Mouse (Mus musculus): ENCODE results near the gene Cfl2. TPM values are rescaled to one million over a fixed set of nuclear protein-coding genes. Genes with fewer than 3 reads are reported as not detected.

The Cfl2 gene
- polyA plus RNA-seq, 1 experiment from 2014 or later, result 175 TPM

GRCm38 (mm10) chr12:54874711-54875110 lies 12.0 kb upstream of the Cfl2 start:
- Histone ChIP-seq H3K9me3 (ENCODE audit: control insufficient read depth, low read length) (no peaks in the 10 kb centered on the region), H3K4me2 (ENCODE audit: low read depth, low read length) (no peak overlapping the region), H3K9ac (ENCODE audit: low read length) (no peak overlapping the region), H3K27ac (ENCODE audit: low read length) (no peak overlapping the region; the same call in 1 of the 2 replicates), H3K4me3 (ENCODE audit: low read length) (no peak overlapping the region), H3K4me1 (replicated peaks; ENCODE audit: control insufficient read depth, insufficient read depth, low read length) (0 out of 2 replicates have a peak, but pooled peaks cover 3% of the 10 kb centered on the region), H3K36me3 (ENCODE audit: control insufficient read depth, insufficient read depth, low read length) (no peaks in the 10 kb centered on the region), H3K27me3 (ENCODE audit: control insufficient read depth, insufficient read depth, low read depth, low read length) (no peaks in the 10 kb centered on the region)
- WGBS, result 50% methylated on average over 6 of the region's 6 CpGs
- ATAC-seq (ENCODE audit: low read depth), result peak; percentile 69

GRCm38 (mm10) chr12:54861991-54862605 lies 579 bp downstream of the Cfl2 start:
- Histone ChIP-seq H3K9ac (ENCODE audit: low read length) (peak overlapping the region; percentile 99), H3K9me3 (ENCODE audit: control insufficient read depth, low read length) (no peaks in the 10 kb centered on the region), H3K4me3 (ENCODE audit: low read length) (peak overlapping the region; percentile 91), H3K36me3 (ENCODE audit: control insufficient read depth, insufficient read depth, low read length) (peaks cover 13% of the 10 kb centered on the region), H3K4me1 (replicated peaks; ENCODE audit: control insufficient read depth, insufficient read depth, low read length) (peaks cover 9% of the 10 kb centered on the region), H3K4me2 (ENCODE audit: low read depth, low read length) (peak overlapping the region; percentile 72), H3K27ac (ENCODE audit: low read length) (peak overlapping the region; percentile 96), H3K27me3 (ENCODE audit: control insufficient read depth, insufficient read depth, low read depth, low read length) (no peaks in the 10 kb centered on the region)
- ATAC-seq (ENCODE audit: low read depth), result no peak; the same call in 1 of the 2 replicates
- WGBS, result under 1% methylated on average over 36 of the region's 36 CpGs

- H3K4me3 ChIP-seq (ENCODE audit: low read length), result no peak overlapping the region
- peaks cover 20% of the 10 kb centered on the region for H3K36me3 ChIP-seq (ENCODE audit: control insufficient read depth, insufficient read depth, low read length)
- 46% methylated on average over 6 of the region's 6 CpGs for WGBS
- no peaks in the 10 kb centered on the region for H3K9me3 ChIP-seq (ENCODE audit: control insufficient read depth, low read length)
- peaks cover 9% of the 10 kb centered on the region for H3K4me1 ChIP-seq (replicated peaks; ENCODE audit: control insufficient read depth, insufficient read depth, low read length)
- no peak for ATAC-seq (ENCODE audit: low read depth)
- H3K4me2 ChIP-seq (ENCODE audit: low read depth, low read length), result no peak overlapping the region
- no peak overlapping the region for H3K27ac ChIP-seq (ENCODE audit: low read length)
- no peak overlapping the region for H3K9ac ChIP-seq (ENCODE audit: low read length)
- no peaks in the 10 kb centered on the region for H3K27me3 ChIP-seq (ENCODE audit: control insufficient read depth, insufficient read depth, low read depth, low read length)
These were observed 3.1 kb downstream of the Cfl2 start for GRCm38 (mm10) chr12:54859531-54859930.

- Histone ChIP-seq H3K27ac (ENCODE audit: low read length) (no peak overlapping the region), H3K4me3 (ENCODE audit: low read length) (no peak overlapping the region), H3K36me3 (ENCODE audit: control insufficient read depth, insufficient read depth, low read length) (peaks cover 4% of the 10 kb centered on the region), H3K4me1 (replicated peaks; ENCODE audit: control insufficient read depth, insufficient read depth, low read length) (no peaks in the 10 kb centered on the region), H3K9me3 (ENCODE audit: control insufficient read depth, low read length) (no peaks in the 10 kb centered on the region), H3K4me2 (ENCODE audit: low read depth, low read length) (no peak overlapping the region), H3K9ac (ENCODE audit: low read length) (no peak overlapping the region), H3K27me3 (ENCODE audit: control insufficient read depth, insufficient read depth, low read depth, low read length) (no peaks in the 10 kb centered on the region)
- WGBS, result 76% methylated on average over 2 of the region's 2 CpGs
- no peak for ATAC-seq (ENCODE audit: low read depth)
These were observed 12.1 kb downstream of the Cfl2 start for GRCm38 (mm10) chr12:54850551-54850950.

- Histone ChIP-seq H3K4me3 (ENCODE audit: low read length) (no peak overlapping the region), H3K27ac (ENCODE audit: low read length) (no peak overlapping the region), H3K4me1 (replicated peaks; ENCODE audit: control insufficient read depth, insufficient read depth, low read length) (no peaks in the 10 kb centered on the region), H3K4me2 (ENCODE audit: low read depth, low read length) (no peak overlapping the region), H3K36me3 (ENCODE audit: control insufficient read depth, insufficient read depth, low read length) (no peaks in the 10 kb centered on the region), H3K27me3 (ENCODE audit: control insufficient read depth, insufficient read depth, low read depth, low read length) (no peaks in the 10 kb centered on the region), H3K9me3 (ENCODE audit: control insufficient read depth, low read length) (no peaks in the 10 kb centered on the region), H3K9ac (ENCODE audit: low read length) (no peak overlapping the region)
- no peak for ATAC-seq (ENCODE audit: low read depth)
These were observed 18.3 kb downstream of the Cfl2 start for GRCm38 (mm10) chr12:54844415-54844814.

GRCm38 (mm10) chr12:54841576-54841975 lies 21.1 kb downstream of the Cfl2 start:
- Histone ChIP-seq H3K4me2 (ENCODE audit: low read depth, low read length) (no peak overlapping the region), H3K27ac (ENCODE audit: low read length) (no peak overlapping the region), H3K9me3 (ENCODE audit: control insufficient read depth, low read length) (no peaks in the 10 kb centered on the region), H3K9ac (ENCODE audit: low read length) (no peak overlapping the region), H3K27me3 (ENCODE audit: control insufficient read depth, insufficient read depth, low read depth, low read length) (no peaks in the 10 kb centered on the region), H3K36me3 (ENCODE audit: control insufficient read depth, insufficient read depth, low read length) (no peaks in the 10 kb centered on the region), H3K4me3 (ENCODE audit: low read length) (no peak overlapping the region), H3K4me1 (replicated peaks; ENCODE audit: control insufficient read depth, insufficient read depth, low read length) (no peaks in the 10 kb centered on the region)
- 94% methylated on average over 1 of the region's 1 CpGs for WGBS
- no peak for ATAC-seq (ENCODE audit: low read depth)

GRCm38 (mm10) chr12:54839815-54840214 lies 22.9 kb downstream of the Cfl2 start:
- Histone ChIP-seq H3K4me1 (replicated peaks; ENCODE audit: control insufficient read depth, insufficient read depth, low read length) (peaks cover 11% of the 10 kb centered on the region), H3K27ac (ENCODE audit: low read length) (no peak overlapping the region)
- WGBS, result 77% methylated on average over 2 of the region's 2 CpGs

GRCm38 (mm10) chr12:54838931-54839330 lies 23.7 kb downstream of the Cfl2 start:
- Histone ChIP-seq H3K4me3 (ENCODE audit: low read length) (no peak overlapping the region), H3K27ac (ENCODE audit: low read length) (no peak overlapping the region), H3K36me3 (ENCODE audit: control insufficient read depth, insufficient read depth, low read length) (no peaks in the 10 kb centered on the region), H3K9me3 (ENCODE audit: control insufficient read depth, low read length) (no peaks in the 10 kb centered on the region), H3K9ac (ENCODE audit: low read length) (no peak overlapping the region), H3K4me1 (replicated peaks; ENCODE audit: control insufficient read depth, insufficient read depth, low read length) (peaks cover 12% of the 10 kb centered on the region), H3K27me3 (ENCODE audit: control insufficient read depth, insufficient read depth, low read depth, low read length) (no peaks in the 10 kb centered on the region), H3K4me2 (ENCODE audit: low read depth, low read length) (no peak overlapping the region)
- no peak for ATAC-seq (ENCODE audit: low read depth)

More at GRCm38 (mm10) chr12:54839815-54840214, 22.9 kb downstream of the Cfl2 start:
- no peak for ATAC-seq (ENCODE audit: low read depth)
- no peaks in the 10 kb centered on the region for H3K27me3 ChIP-seq (ENCODE audit: control insufficient read depth, insufficient read depth, low read depth, low read length)
- H3K4me2 ChIP-seq (ENCODE audit: low read depth, low read length), result no peak overlapping the region
- H3K36me3 ChIP-seq (ENCODE audit: control insufficient read depth, insufficient read depth, low read length), result no peaks in the 10 kb centered on the region
- no peak overlapping the region for H3K9ac ChIP-seq (ENCODE audit: low read length)
- H3K4me3 ChIP-seq (ENCODE audit: low read length), result no peak overlapping the region
- no peaks in the 10 kb centered on the region for H3K9me3 ChIP-seq (ENCODE audit: control insufficient read depth, low read length)

- no peak overlapping the region for H3K4me2 ChIP-seq (ENCODE audit: low read depth, low read length)
- ATAC-seq (ENCODE audit: low read depth), result no peak
- H3K9ac ChIP-seq (ENCODE audit: low read length), result no peak overlapping the region
- 61% methylated on average over 17 of the region's 18 CpGs for WGBS
- peak overlapping the region; percentile 40 for H3K27ac ChIP-seq (ENCODE audit: low read length)
- no peak overlapping the region for H3K4me3 ChIP-seq (ENCODE audit: low read length)
- no peaks in the 10 kb centered on the region for H3K27me3 ChIP-seq (ENCODE audit: control insufficient read depth, insufficient read depth, low read depth, low read length)
- H3K9me3 ChIP-seq (ENCODE audit: control insufficient read depth, low read length), result no peaks in the 10 kb centered on the region
- H3K36me3 ChIP-seq (ENCODE audit: control insufficient read depth, insufficient read depth, low read length), result no peaks in the 10 kb centered on the region
- H3K4me1 ChIP-seq (replicated peaks; ENCODE audit: control insufficient read depth, insufficient read depth, low read length), result peaks cover 12% of the 10 kb centered on the region
These were observed 26.8 kb downstream of the Cfl2 start for GRCm38 (mm10) chr12:54835608-54836570.

All from lung, embryonic 16.5 days (tissue).